ENCODE assay signal across 11 mouse cellular contexts in genomic region chr7:112717676-112718075, GRCm38 (mm10). TPM values are rescaled to one million over a fixed set of nuclear protein-coding genes. Genes with fewer than 3 reads are reported as not detected.
DNase-seq lines count a peak whose midpoint lies in the region; ATAC-seq and TF ChIP-seq lines count a peak whose summit lies in the region.
"Had no signal": no experiment of that assay in that cellular context is flagged by ENCODE, and none has a peak within 500 bp of the region (broad histone marks: within the 10 kb centered on the region; RNA-seq: fewer than 3 reads in every experiment).

No protein-coding gene starts in this region.

- H3K27ac ChIP-seq in lung, embryonic 15.5 days: peak overlapping the region; percentile 53
- H3K27ac ChIP-seq in kidney, postnatal 0 days: 0 out of 2 replicates have a peak overlapping the region, but pooled peaks have one; percentile 19
- no peak overlapping the region for H3K27ac ChIP-seq in midbrain, postnatal 0 days (ENCODE audit: low read depth, low read length)
- H3K27ac ChIP-seq: limb, embryonic 12.5 days had no signal

- ATAC-seq in lung, embryonic 15.5 days (ENCODE audit: borderline replicate concordance, extremely low read depth, low FRiP score, low TSS enrichment): no peak
- no peak for ATAC-seq in kidney, postnatal 0 days (replicated peaks; ENCODE audit: low FRiP score, low read depth)
- ATAC-seq in midbrain, postnatal 0 days (ENCODE audit: low FRiP score): no peak
- ATAC-seq: forebrain, embryonic 14.5 days had no signal

- H3K4me2 ChIP-seq in lung, embryonic 15.5 days: no peak overlapping the region
- H3K4me2 ChIP-seq in kidney, postnatal 0 days (ENCODE audit: low read length): no peak overlapping the region
- no peak overlapping the region for H3K4me2 ChIP-seq in midbrain, postnatal 0 days (ENCODE audit: low read depth, low read length, poor library complexity, severe bottlenecking)
- H3K4me2 ChIP-seq: limb, embryonic 12.5 days had no signal

- no peak overlapping the region for H3K4me3 ChIP-seq in lung, embryonic 15.5 days
- no peak overlapping the region for H3K4me3 ChIP-seq in kidney, postnatal 0 days (replicated peaks; ENCODE audit: low read depth, low read length)
- H3K4me3 ChIP-seq in midbrain, postnatal 0 days (ENCODE audit: low read depth, low read length): no peak overlapping the region
- H3K4me3 ChIP-seq: limb, embryonic 12.5 days; midbrain, embryonic 10.5 days had no signal

- H3K27me3 ChIP-seq in lung, embryonic 15.5 days: no peaks in the 10 kb centered on the region
- H3K27me3 ChIP-seq in kidney, postnatal 0 days (ENCODE audit: insufficient read depth, low read length): no peaks in the 10 kb centered on the region
- H3K27me3 ChIP-seq in midbrain, postnatal 0 days (ENCODE audit: insufficient read depth, low read length): no peaks in the 10 kb centered on the region
- H3K27me3 ChIP-seq: limb, embryonic 12.5 days had no signal

- H3K4me1 ChIP-seq in lung, embryonic 15.5 days: peaks cover 81% of the 10 kb centered on the region
- H3K4me1 ChIP-seq in kidney, postnatal 0 days (replicated peaks; ENCODE audit: insufficient read depth, low read length): peaks cover 41% of the 10 kb centered on the region
- peaks cover 11% of the 10 kb centered on the region for H3K4me1 ChIP-seq in midbrain, postnatal 0 days (ENCODE audit: insufficient read depth, low read length)

- H3K9ac ChIP-seq in lung, embryonic 15.5 days: no peak overlapping the region
- H3K9ac ChIP-seq in kidney, postnatal 0 days (ENCODE audit: low read depth, low read length): no peak overlapping the region
- no peak overlapping the region for H3K9ac ChIP-seq in midbrain, postnatal 0 days (replicated peaks; ENCODE audit: low read length, poor library complexity, severe bottlenecking)
- H3K9ac ChIP-seq: limb, embryonic 12.5 days had no signal

- DNase-seq in adrenal gland, adult (ENCODE audit: inconsistent age in 2 of 2, low spot score in 1 of 2): peak; percentile 62 to 85
- no peak for DNase-seq in adrenal gland, postnatal 4 days (ENCODE audit: low spot score in 2 of 2)
- DNase-seq in lung, postnatal 25 days (ENCODE audit: low spot score): no peak
- peak; percentile 58 for DNase-seq in kidney, postnatal 0 days (ENCODE audit: low spot score)
- no peak for DNase-seq in cerebellum, postnatal 4 days (ENCODE audit: low spot score in 2 of 2)
- no peak for DNase-seq in midbrain, postnatal 0 days (ENCODE audit: low spot score)
- DNase-seq in layer of hippocampus, postnatal 14 days (ENCODE audit: low spot score in 2 of 2): no peak

- 26% methylated on average over 2 of the region's 2 CpGs for WGBS in lung, embryonic 15.5 days
- 9% methylated on average over 2 of the region's 2 CpGs for WGBS in kidney, postnatal 0 days
- 56% methylated on average over 2 of the region's 2 CpGs for WGBS in midbrain, postnatal 0 days

- H3K36me3 ChIP-seq in lung, embryonic 15.5 days: no peaks in the 10 kb centered on the region
- H3K36me3 ChIP-seq in kidney, postnatal 0 days (ENCODE audit: insufficient read depth, low read length): no peaks in the 10 kb centered on the region
- H3K36me3 ChIP-seq in midbrain, postnatal 0 days (ENCODE audit: insufficient read depth, low read length): no peaks in the 10 kb centered on the region
- H3K36me3 ChIP-seq: limb, embryonic 12.5 days had no signal

- no peak for TF ChIP-seq CTCF in kidney, postnatal 0 days (IDR thresholded peaks at IDR 0.05; ENCODE audit: low read depth)
- no peak for TF ChIP-seq CTCF in midbrain, postnatal 0 days (IDR thresholded peaks at IDR 0.05)

- no peaks in the 10 kb centered on the region for H3K9me3 ChIP-seq in lung, embryonic 15.5 days
- H3K9me3 ChIP-seq in kidney, postnatal 0 days (replicated peaks; ENCODE audit: low read length): no peaks in the 10 kb centered on the region
- H3K9me3 ChIP-seq in midbrain, postnatal 0 days (ENCODE audit: low read length): no peaks in the 10 kb centered on the region
- H3K9me3 ChIP-seq: limb, embryonic 12.5 days; midbrain, embryonic 10.5 days had no signal

RNA-seq across cellular contexts. Expression of gene Tead1, which starts 38.6 kb away (rescaled TPM):
- total RNA-seq in adrenal gland, postnatal 4 days (2021): 10 to 100 TPM; 66.2 to 74.8 TPM
- polyA plus RNA-seq in lung, embryonic 15.5 days (2015; fragmentation: Nextera tagmentation; extraction: Ambion mirVana): 23.1 and 30.0 TPM in 2 replicates
- 14.9 and 17.1 TPM in 2 replicates for polyA plus RNA-seq in kidney, postnatal 0 days (2015; fragmentation: Nextera tagmentation; extraction: Ambion mirVana)
- 16.6 and 18.6 TPM in 2 replicates for total RNA-seq in midbrain, postnatal 0 days (2014; rRNA removed)
- polyA plus RNA-seq in midbrain, postnatal 0 days (2015; fragmentation: Nextera tagmentation; extraction: Ambion mirVana): 4.6 and 8.0 TPM in 2 replicates
- 10 to 100 TPM; 30.7 to 34.3 TPM for total RNA-seq in layer of hippocampus, postnatal 14 days (2021)

Comparison
In these comparisons a context has a peak if more than half of its experiments do, and no peak if none do; other contexts are left out.
1. DNase-seq: peak in adrenal gland, adult (2 of 2) and kidney, postnatal 0 days (single experiment); none in adrenal gland, postnatal 4 days (0 of 2), lung, postnatal 25 days (single experiment), cerebellum, postnatal 4 days (0 of 2), midbrain, postnatal 0 days (single experiment) and layer of hippocampus, postnatal 14 days (0 of 2).